Mouse (Mus musculus) liver, postnatal 0 days (tissue): Measurements from ENCODE around the gene 4931409K22Rik.

ENCODE experiments used
- CTCF ChIP-seq: sonication (generic); IDR thresholded peaks from 2 replicates; pipeline ENCODE4 v1.5.1; 2016; ENCODE audit warnings: antibody characterized with exemption, low read depth
- EP300 ChIP-seq: IDR thresholded peaks from 2 replicates; pipeline ENCODE4 v1.6.1; 2016; ENCODE audit warnings: antibody characterized with exemption, low read depth, mild to moderate bottlenecking

- TF ChIP-seq CTCF (no peak), EP300 (no peak)
Observed at GRCm38 (mm10) chr5:24535731-24536130, 20.9 kb downstream of the 4931409K22Rik start.
